Mouse (Mus musculus) intestine, embryonic 15.5 days (tissue): ENCODE results near the gene Ccdc14. TPM values are rescaled to one million over a fixed set of nuclear protein-coding genes. Genes with fewer than 3 reads are reported as not detected.

Source experiments
- ATAC-seq: fragments of 200-750 bp; cut with Nextera tagmentation; 2 replicates; pipeline ENCODE4 v1.8.0; 2017; ENCODE audit warnings: moderate TSS enrichment, moderate library complexity
- H3K27ac ChIP-seq: fragments of 300-500 bp; sonication (generic); 2 replicates; pipeline ENCODE4 v1.5.1; 2015; ENCODE audit warnings: mild to moderate bottlenecking, inconsistent platforms
- H3K27me3 ChIP-seq: fragments of 300-500 bp; sonication (generic); replicated peaks from 2 replicates; pipeline ENCODE4 v1.6.1; 2015; ENCODE audit warnings: inconsistent platforms
- H3K36me3 ChIP-seq: fragments of 300-500 bp; sonication (generic); 2 replicates; pipeline ENCODE4 v1.6.1; 2015; ENCODE audit warnings: inconsistent platforms
- H3K4me1 ChIP-seq: fragments of 300-500 bp; sonication (generic); replicated peaks from 2 replicates; pipeline ENCODE4 v1.6.1; 2015; ENCODE audit warnings: inconsistent platforms
- H3K4me2 ChIP-seq: fragments of 300-500 bp; sonication (generic); replicated peaks from 2 replicates; pipeline ENCODE4 v1.6.1; 2015; ENCODE audit warnings: mild to moderate bottlenecking, inconsistent platforms
- H3K4me3 ChIP-seq: fragments of 300-500 bp; sonication (generic); replicated peaks from 2 replicates; pipeline ENCODE4 v1.5.1; 2015; ENCODE audit warnings: inconsistent platforms
- H3K9ac ChIP-seq: fragments of 300-500 bp; sonication (generic); 2 replicates; pipeline ENCODE4 v1.6.1; 2015; ENCODE audit warnings: inconsistent platforms
- H3K9me3 ChIP-seq: fragments of 300-500 bp; sonication (generic); 2 replicates; pipeline ENCODE4 v1.6.1; 2016; ENCODE audit warnings: inconsistent platforms
- WGBS: fragments of 180-500 bp; shearing (Covaris S2); methylation state at CpG from one replicate; pipeline ENCODE4 v1.1.7; 2015; 5-methylcytosine and 5-hydroxymethylcytosine counted together
- polyA plus RNA-seq: library from polyadenylated mRNA; unstranded; fragments of >200 nt; fragmentation: Nextera tagmentation; extraction: Ambion mirVana; gene quantifications from 2 replicates; pipeline ENCODE4 v1.2.1, GENCODE M21; 2015

The Ccdc14 gene
- polyA plus RNA-seq, 1 experiment from 2014 or later, result 6.0 TPM

DNA sequence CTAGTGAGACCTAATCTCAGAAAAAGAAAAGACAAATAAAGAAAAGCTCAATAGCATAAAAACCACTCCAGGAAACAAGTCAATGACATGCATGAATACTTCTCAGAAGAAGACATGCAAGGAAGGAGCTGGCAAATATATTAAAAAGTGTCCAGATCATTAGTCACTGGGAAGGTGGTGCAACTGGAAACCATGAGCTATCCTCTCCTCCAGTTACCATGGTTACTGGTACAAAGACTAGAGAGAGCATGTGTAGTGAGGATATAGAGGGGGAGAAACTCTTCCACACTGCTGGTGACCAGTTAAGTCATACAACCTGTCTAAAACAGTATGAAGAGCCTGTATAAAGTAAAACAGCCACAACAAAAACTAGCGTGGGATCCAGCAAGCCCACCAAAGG, 75.8 kb downstream of the Ccdc14 start:
- Histone ChIP-seq H3K4me2 (no peak overlapping the region), H3K4me1 (no peaks in the 10 kb centered on the region), H3K27me3 (no peaks in the 10 kb centered on the region), H3K27ac (no peak overlapping the region), H3K9me3 (no peaks in the 10 kb centered on the region), H3K4me3 (no peak overlapping the region), H3K36me3 (no peaks in the 10 kb centered on the region), H3K9ac (no peak overlapping the region)
- no peak for ATAC-seq
- WGBS, result 89% methylated on average over 1 of the region's 1 CpGs

- Histone ChIP-seq H3K4me3 (no peak overlapping the region), H3K9ac (no peak overlapping the region), H3K36me3 (no peaks in the 10 kb centered on the region), H3K4me2 (no peak overlapping the region), H3K9me3 (no peaks in the 10 kb centered on the region), H3K27me3 (no peaks in the 10 kb centered on the region), H3K27ac (no peak overlapping the region), H3K4me1 (no peaks in the 10 kb centered on the region)
- ATAC-seq, result no peak
- 84% methylated on average over 2 of the region's 2 CpGs for WGBS
Observed at GRCm38 (mm10) chr16:34767443-34767842, 77.0 kb downstream of the Ccdc14 start.

DNA sequence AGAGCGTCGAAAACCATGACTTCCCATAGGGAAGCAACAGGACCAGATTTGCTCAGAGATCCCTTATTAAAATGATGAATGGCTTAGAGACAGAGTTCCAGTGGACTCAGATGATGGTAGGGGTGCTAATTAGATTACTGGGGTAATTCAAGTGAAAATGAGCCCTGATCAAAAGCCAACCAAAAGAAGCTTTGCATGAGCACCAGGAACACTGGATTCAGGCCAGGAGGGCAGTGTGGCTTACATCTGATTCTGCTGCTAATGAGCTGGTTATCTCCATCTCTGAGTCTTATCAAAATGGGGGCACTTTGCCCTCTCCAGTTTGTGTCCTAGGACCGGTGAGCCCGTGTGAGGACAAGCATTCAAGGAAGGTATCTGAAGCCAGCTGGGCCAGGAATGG, 78.0 kb downstream of the Ccdc14 start:
- Histone ChIP-seq H3K9me3 (no peaks in the 10 kb centered on the region), H3K4me1 (no peaks in the 10 kb centered on the region), H3K4me3 (no peak overlapping the region), H3K36me3 (no peaks in the 10 kb centered on the region), H3K27me3 (no peaks in the 10 kb centered on the region), H3K9ac (no peak overlapping the region), H3K27ac (no peak overlapping the region), H3K4me2 (no peak overlapping the region)
- WGBS, result 73% methylated on average over 4 of the region's 4 CpGs
- no peak for ATAC-seq

DNA sequence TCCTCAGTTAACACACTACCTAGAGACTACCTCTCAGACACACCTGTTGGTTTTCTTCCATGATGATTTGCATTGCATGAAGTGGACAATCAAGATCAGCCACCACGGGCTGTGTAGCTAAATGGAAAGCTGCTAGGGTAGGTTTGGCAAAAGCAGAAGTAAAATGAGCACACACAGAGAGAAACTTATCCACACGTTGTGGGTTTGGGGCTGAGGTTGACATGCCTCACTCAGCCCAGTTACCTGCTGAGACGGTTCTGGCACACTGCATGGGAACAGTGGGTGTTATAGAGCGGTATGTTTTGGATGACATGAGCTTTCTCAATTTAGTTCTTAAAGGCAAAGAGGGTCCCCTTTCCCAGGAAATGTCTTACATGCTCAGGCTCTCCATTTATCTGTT, 79.7 kb downstream of the Ccdc14 start:
- WGBS, result 90% methylated on average over 4 of the region's 4 CpGs

DNA sequence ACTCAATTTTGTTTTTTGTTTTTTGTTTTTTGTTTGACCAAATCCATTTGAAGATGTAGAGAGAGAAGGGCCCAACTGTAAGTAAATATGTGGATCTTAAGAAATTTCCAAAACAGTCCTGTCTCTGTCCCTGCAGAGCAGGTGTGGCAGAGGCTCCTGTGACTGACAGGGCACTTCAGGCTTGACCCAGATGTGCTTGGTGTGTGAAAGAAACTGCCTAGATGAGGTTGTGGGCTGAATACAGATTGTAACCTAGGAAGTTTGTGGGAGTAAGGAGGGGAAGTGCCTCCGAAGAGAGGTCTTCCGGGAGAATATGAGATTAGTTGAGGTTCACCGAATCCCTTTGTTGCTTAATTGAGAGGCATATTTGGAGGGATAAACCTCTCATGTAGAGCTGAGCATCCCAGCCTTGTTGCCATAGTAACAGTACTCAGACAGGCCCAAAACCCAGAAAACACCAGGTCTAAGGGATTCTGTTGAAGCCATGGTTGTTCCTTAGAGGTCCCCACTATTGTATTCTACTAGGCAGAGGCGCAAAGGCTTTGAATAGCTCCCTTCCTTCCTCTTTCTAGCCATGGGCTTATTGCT, 82.1 kb downstream of the Ccdc14 start:
- Histone ChIP-seq H3K9me3 (no peaks in the 10 kb centered on the region), H3K27me3 (no peaks in the 10 kb centered on the region), H3K9ac (no peak overlapping the region), H3K4me1 (no peaks in the 10 kb centered on the region), H3K36me3 (no peaks in the 10 kb centered on the region), H3K27ac (no peak overlapping the region), H3K4me3 (no peak overlapping the region), H3K4me2 (no peak overlapping the region)
- 78% methylated on average over 4 of the region's 4 CpGs for WGBS
- ATAC-seq, result no peak

More for the DNA sequence above, 79.7 kb downstream of the Ccdc14 start:
- no peaks in the 10 kb centered on the region for H3K36me3 ChIP-seq
- no peaks in the 10 kb centered on the region for H3K4me1 ChIP-seq
- H3K27ac ChIP-seq, result no peak overlapping the region
- no peak for ATAC-seq
- no peaks in the 10 kb centered on the region for H3K27me3 ChIP-seq
- H3K4me2 ChIP-seq, result no peak overlapping the region
- H3K9ac ChIP-seq, result no peak overlapping the region
- no peak overlapping the region for H3K4me3 ChIP-seq
- H3K9me3 ChIP-seq, result no peaks in the 10 kb centered on the region

Other genes starting within 250 kb of the Ccdc14 start
- gene Kalrn, start 117.1 kb upstream of the Ccdc14 start, polyA plus RNA-seq, result 13.0 and 14.4 TPM in 2 replicates
- not detected in 2 replicates for gene Ropn1, start 40.7 kb upstream of the Ccdc14 start, polyA plus RNA-seq
- 300 and 346 TPM in 2 replicates for gene Mylk, start 54.6 kb downstream of the Ccdc14 start, polyA plus RNA-seq